Mouse (Mus musculus): ENCODE results near the gene Sgpp2.

- TF ChIP-seq CTCF (IDR thresholded peaks at IDR 0.05; ENCODE audit: control insufficient read depth, insufficient read depth, insufficient read length), result peak; percentile 63
- TF ChIP-seq MYOG (IDR thresholded peaks at IDR 0.05; ENCODE audit: control insufficient read depth, extremely low read depth, insufficient read length), result no peak
- no peak for TF ChIP-seq MYOD1 (IDR thresholded peaks at IDR 0.05; ENCODE audit: control insufficient read depth, insufficient read length, low read depth)
- TF ChIP-seq USF1 (IDR thresholded peaks at IDR 0.05; ENCODE audit: low read depth), result no peak
Observed at GRCm38 (mm10) chr1:78419593-78419992, 109.4 kb downstream of the Sgpp2 start.

Measured in C2C12 (cell line).